Mouse (Mus musculus) E14TG2a.4 (cell line): ENCODE measurements around the gene Fam166a.
"Not testable (repeated sequence)": the region's sequence is repeated elsewhere in the genome, so short reads cannot be mapped to it uniquely, and the experiment has no call there.

Experiments used
- CTCF ChIP-seq: conservative IDR thresholded peaks from 2 replicates; pipeline ENCODE4 v1.5.1; 2014; ENCODE audit warnings: low read length
- POU5F1 ChIP-seq: IDR thresholded peaks from 2 replicates; pipeline ENCODE4 v1.6.1; 2014; ENCODE audit warnings: low read length, borderline replicate concordance

DNA sequence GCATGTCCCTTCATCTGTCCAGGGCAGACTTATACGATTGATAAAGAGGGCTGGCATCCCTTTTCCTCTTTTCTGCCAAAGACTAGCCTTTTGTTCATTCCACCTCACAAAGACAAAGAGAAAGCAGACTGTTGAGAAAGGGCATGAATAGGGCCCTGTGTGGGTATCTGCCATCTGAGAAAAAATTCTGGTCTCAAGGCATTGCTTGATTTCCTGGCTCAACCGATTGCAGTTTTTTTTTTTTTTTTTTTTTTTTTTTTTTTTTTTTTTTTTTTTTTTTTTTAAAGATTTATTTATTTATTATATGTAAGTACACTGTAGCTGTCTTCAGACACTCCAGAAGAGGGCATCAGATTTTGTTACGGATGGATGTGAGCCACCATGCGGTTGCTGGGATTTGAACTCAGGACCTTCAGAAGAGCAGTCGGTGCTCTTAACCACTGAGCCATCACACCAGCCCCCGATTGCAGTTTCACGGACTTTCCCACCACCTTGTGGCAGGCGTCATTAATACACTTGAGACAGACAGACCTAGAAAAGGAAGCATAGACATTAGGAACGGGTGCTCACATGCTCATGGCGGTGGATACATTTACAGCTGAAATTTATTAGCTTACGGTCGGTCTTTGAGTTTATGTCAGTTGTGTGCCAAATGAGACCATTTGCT, 38.0 kb downstream of the Fam166a start:
- TF ChIP-seq CTCF, POU5F1: not testable (repeated sequence)
